Mouse (Mus musculus) spleen, adult 2 months (tissue): Measurements from ENCODE around the gene Atf5. TPM values are rescaled to one million over a fixed set of nuclear protein-coding genes. Genes with fewer than 3 reads are reported as not detected.

Experiments
- DNase-seq, 2 experiments: peaks; one replicate each; pipeline versions ENCODE4 v3.0.0 to v3.0.0-alpha.2; 2012 to 2021; ENCODE audit warnings: low spot score in 2 of 2, low read depth in 1 of 2
- H3K27ac ChIP-seq: fragments of 200-500 bp; 2 replicates; pipeline ENCODE4 v1.5.1; 2012; ENCODE audit warnings: low read length, inconsistent platforms; ENCODE audit not compliant: insufficient read depth
- H3K27me3 ChIP-seq: fragments of 200-500 bp; 2 replicates; pipeline ENCODE4 v1.6.1; 2012; ENCODE audit warnings: mild to moderate bottlenecking, moderate library complexity, low read length, inconsistent platforms; ENCODE audit not compliant: control insufficient read depth, insufficient read depth
- H3K36me3 ChIP-seq: fragments of 200-500 bp; 2 replicates; pipeline ENCODE4 v1.6.1; 2012; ENCODE audit warnings: mild to moderate bottlenecking, low read length, inconsistent platforms; ENCODE audit not compliant: control insufficient read depth, insufficient read depth
- H3K4me1 ChIP-seq: fragments of 200-500 bp; 2 replicates; pipeline ENCODE4 v1.6.1; 2011; ENCODE audit warnings: inconsistent platforms; ENCODE audit not compliant: control insufficient read depth, insufficient read depth, insufficient read length
- H3K4me3 ChIP-seq: fragments of 200-500 bp; 2 replicates; pipeline ENCODE4 v1.5.1; 2011; ENCODE audit warnings: mild to moderate bottlenecking, inconsistent platforms; ENCODE audit not compliant: insufficient read depth, insufficient read length; ENCODE audit errors: extremely low read depth
- CTCF ChIP-seq: fragments of 200-500 bp; IDR thresholded peaks from 2 replicates; pipeline ENCODE4 v1.5.1; 2011; ENCODE audit warnings: mild to moderate bottlenecking, inconsistent platforms; ENCODE audit not compliant: insufficient read depth, insufficient read length, insufficient replicate concordance; ENCODE audit errors: extremely low read depth
- POLR2A ChIP-seq: fragments of 200-500 bp; IDR thresholded peaks from 2 replicates; pipeline ENCODE4 v1.6.1; 2011; ENCODE audit warnings: low read depth, low read length, inconsistent platforms
- WGBS: fragments of 180-500 bp; shearing (Covaris S2); methylation state at CpG from one replicate; pipeline ENCODE4 v1.1.7; 2018; 5-methylcytosine and 5-hydroxymethylcytosine counted together
- polyA plus RNA-seq: library from polyadenylated mRNA; depleted of rRNA; stranded (reverse); fragments of >200 nt; gene quantifications from 2 replicates; pipeline ENCODE4 v1.2.3, GENCODE M21; 2012; rRNA removed

The Atf5 gene
- polyA plus RNA-seq = 49.6 and 66.2 TPM in 2 replicates

- no peak for TF ChIP-seq CTCF
- no peak for TF ChIP-seq POLR2A
- peaks cover 10% of the 10 kb centered on the region for H3K4me1 ChIP-seq
- no peak for DNase-seq
- no peaks in the 10 kb centered on the region for H3K36me3 ChIP-seq
- whole genome bisulfite sequencing = under 1% methylated on average over 53 of the region's 57 CpGs
- H3K4me3 ChIP-seq = peak within 1 kb of the TSS; percentile 93
- no peaks in the 10 kb centered on the region for H3K27me3 ChIP-seq
- peak within 1 kb of the TSS; percentile 92 for H3K27ac ChIP-seq
Measured at GRCm38 (mm10) chr7:44816470-44817021, at the start of gene Atf5. Atf5 (minus strand) TSS chr7:44816658.

DNA sequence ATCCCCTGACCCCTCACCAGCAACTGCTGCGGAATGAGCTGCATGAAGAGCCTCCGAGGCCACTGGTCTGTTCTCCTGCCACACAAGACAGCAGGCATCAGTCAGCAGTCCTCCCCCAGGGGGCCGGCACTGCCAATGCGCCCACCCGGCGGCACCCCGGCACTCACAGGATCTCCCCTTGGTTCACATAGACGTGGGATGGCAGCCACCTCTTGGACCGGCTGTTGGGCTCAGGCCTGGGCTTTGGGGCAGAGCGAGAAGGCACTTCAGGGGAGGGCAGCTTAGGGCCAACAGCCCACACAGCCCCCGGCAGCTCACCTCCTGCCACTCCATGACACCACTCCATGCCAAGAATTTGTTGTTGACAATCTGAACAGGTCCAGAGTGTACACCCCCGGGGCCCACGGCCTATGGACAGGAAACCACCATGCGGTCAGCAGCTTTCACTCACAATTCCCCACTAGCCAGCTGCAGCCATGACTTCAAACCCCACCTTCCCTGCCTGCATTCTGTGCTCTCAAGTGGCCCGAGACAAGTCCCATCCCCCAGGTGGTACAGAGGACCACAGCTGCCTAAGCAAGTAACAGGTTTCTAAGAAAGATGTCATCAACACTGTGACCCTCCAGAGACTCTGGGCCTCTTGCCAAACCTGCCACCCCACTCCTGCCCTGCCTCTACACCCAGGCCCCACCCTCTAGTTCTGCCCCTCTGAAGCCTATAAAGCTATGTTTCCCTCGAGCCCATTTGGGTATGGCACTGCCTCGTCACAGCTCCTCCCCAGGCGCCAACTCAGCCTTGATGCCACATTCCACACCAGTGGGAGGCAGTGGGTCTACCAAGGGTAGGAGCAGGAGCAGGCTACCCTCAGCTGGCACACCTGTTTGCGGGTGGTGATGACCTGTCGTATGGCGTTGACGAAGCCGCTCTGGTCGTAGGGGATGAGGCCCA is 48.4 kb upstream of the Atf5 start:
- Histone ChIP-seq H3K4me1 (peaks cover 13% of the 10 kb centered on the region; the same call in 1 of the 2 replicates), H3K36me3 (peaks cover 23% of the 10 kb centered on the region), H3K4me3 (no peak overlapping the region), H3K27me3 (no peaks in the 10 kb centered on the region; the same call in 1 of the 2 replicates), H3K27ac (no peak overlapping the region)
- 81% methylated on average over 24 of the region's 24 CpGs for WGBS
- TF ChIP-seq CTCF (no peak), POLR2A (no peak)
- no peak for DNase-seq

- 92% methylated on average over 11 of the region's 11 CpGs for WGBS
- no peak overlapping the region for H3K27ac ChIP-seq
- H3K27me3 ChIP-seq = no peaks in the 10 kb centered on the region; the same call in 1 of the 2 replicates
- H3K4me3 ChIP-seq = no peak overlapping the region
- no peak for TF ChIP-seq POLR2A
- no peak for TF ChIP-seq CTCF
- peaks cover 13% of the 10 kb centered on the region; the same call in 1 of the 2 replicates for H3K4me1 ChIP-seq
- H3K36me3 ChIP-seq = peaks cover 23% of the 10 kb centered on the region
- DNase-seq = no peak
Measured at GRCm38 (mm10) chr7:44863982-44864494, 47.6 kb upstream of the Atf5 start.

DNA sequence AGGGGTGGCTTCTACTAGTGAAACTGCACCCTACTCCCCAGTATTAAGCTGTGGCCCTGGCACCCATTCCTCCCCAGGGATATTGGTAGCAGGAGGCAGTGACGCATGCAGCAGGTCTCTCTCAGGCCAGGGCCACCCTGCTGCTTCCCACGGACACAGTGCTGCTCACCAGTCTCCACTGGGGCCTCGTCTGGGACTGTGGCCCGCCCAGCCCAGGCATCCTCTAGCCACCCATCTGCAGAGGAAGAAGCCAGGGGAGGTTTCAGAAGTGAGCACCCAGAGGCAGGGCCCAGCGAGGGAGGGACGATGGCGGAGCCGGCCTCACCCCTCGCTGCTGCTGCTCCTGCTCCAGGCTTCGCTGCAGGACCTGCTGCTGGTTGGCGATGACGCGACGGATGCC is 46.8 kb upstream of the Atf5 start:
- Histone ChIP-seq H3K36me3 (peaks cover 23% of the 10 kb centered on the region), H3K27ac (no peak overlapping the region), H3K4me1 (peaks cover 9% of the 10 kb centered on the region; the same call in 1 of the 2 replicates), H3K4me3 (no peak overlapping the region), H3K27me3 (no peaks in the 10 kb centered on the region)
- 92% methylated on average over 14 of the region's 14 CpGs for WGBS
- no peak for DNase-seq
- no peak for TF ChIP-seq CTCF
- no peak for TF ChIP-seq POLR2A

GRCm38 (mm10) chr7:44862434-44862833 is 46.0 kb upstream of the Atf5 start:
- DNase-seq = no peak
- no peak overlapping the region for H3K4me3 ChIP-seq
- H3K27me3 ChIP-seq = no peaks in the 10 kb centered on the region
- no peak overlapping the region for H3K27ac ChIP-seq
- H3K36me3 ChIP-seq = peaks cover 23% of the 10 kb centered on the region
- peaks cover 9% of the 10 kb centered on the region; the same call in 1 of the 2 replicates for H3K4me1 ChIP-seq
- TF ChIP-seq CTCF = no peak
- TF ChIP-seq POLR2A = no peak
- WGBS = 96% methylated on average over 8 of the region's 8 CpGs

DNA sequence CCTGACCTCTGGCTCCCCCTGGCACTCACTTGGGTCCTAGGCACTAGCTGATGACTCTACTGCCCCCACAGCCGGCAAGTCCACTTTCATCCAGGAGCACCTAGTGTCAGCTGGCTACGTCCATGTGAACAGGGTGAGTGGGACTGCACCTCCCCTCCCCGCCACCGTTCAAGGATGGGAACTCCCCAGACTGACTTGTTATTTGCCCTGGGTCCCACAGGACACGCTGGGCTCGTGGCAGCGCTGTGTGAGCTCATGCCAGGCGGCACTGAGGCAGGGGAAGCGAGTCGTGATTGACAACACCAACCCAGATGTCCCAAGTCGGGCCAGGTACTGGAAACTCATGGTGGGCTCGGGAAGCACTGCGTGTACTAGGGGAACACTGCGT is 45.0 kb upstream of the Atf5 start:
- Histone ChIP-seq H3K4me1 (peaks cover 4% of the 10 kb centered on the region; the same call in 1 of the 2 replicates), H3K36me3 (peaks cover 23% of the 10 kb centered on the region), H3K27me3 (no peaks in the 10 kb centered on the region), H3K4me3 (no peak overlapping the region), H3K27ac (no peak overlapping the region)
- TF ChIP-seq POLR2A (no peak), CTCF (no peak)
- DNase-seq = no peak
- 92% methylated on average over 14 of the region's 14 CpGs for WGBS
